Mouse (Mus musculus): Measurements from ENCODE around the gene Ern1. TPM values are rescaled to one million over a fixed set of nuclear protein-coding genes. Genes with fewer than 3 reads are reported as not detected.

The Ern1 gene
- total RNA-seq, 2 experiments from 2014 or later: 54.8 to 63.0 TPM

DNA sequence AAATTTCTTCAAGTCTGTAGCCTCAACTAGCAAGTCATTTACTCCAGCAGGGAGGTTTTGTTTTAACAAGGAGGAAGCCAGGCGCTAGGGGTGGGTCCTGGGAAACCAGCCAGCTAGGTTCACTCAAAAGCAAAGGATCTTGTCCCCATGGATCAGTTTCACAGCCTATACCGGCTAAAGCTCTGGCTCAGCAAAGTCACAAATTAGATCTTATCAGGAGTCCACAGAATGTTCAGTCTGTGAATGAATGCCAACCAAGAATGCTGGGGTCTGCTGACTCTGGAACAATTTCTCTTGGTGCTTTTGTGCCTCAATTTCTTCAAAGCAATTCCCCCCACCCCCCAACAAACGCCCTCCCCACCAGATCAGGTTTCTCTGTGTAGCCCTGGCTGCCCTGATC is 98.0 kb downstream of the Ern1 start:
- no peak for DNase-seq

- DNase-seq: no peak
Observed at GRCm38 (mm10) chr11:106387791-106388216, 99.8 kb downstream of the Ern1 start, which contains the start of gene Icam2. Gene Icam2, minus strand, starts transcription at chr11:106388075.

- DNase-seq: no peak
Observed at GRCm38 (mm10) chr11:106387020-106387419, 100.6 kb downstream of the Ern1 start.

DNA sequence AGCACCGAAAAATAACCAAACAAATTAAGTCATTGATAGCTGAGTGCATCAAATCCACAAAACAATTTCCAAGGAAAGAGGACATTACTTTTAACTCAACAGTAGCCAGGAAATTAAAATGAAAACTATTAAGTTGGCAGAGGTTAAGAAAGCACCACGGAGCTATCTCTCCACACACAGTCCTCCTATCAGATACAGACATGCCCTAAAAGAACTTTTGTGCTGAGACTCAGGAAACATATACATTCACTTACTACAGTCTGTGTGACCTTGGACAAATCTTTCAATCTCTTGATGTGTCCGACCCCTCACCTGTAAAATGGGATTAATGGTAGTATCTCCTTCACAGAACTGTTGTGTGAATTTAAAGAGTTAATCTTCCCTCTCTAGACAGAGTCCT is 101.2 kb downstream of the Ern1 start:
- no peak for DNase-seq

DNA sequence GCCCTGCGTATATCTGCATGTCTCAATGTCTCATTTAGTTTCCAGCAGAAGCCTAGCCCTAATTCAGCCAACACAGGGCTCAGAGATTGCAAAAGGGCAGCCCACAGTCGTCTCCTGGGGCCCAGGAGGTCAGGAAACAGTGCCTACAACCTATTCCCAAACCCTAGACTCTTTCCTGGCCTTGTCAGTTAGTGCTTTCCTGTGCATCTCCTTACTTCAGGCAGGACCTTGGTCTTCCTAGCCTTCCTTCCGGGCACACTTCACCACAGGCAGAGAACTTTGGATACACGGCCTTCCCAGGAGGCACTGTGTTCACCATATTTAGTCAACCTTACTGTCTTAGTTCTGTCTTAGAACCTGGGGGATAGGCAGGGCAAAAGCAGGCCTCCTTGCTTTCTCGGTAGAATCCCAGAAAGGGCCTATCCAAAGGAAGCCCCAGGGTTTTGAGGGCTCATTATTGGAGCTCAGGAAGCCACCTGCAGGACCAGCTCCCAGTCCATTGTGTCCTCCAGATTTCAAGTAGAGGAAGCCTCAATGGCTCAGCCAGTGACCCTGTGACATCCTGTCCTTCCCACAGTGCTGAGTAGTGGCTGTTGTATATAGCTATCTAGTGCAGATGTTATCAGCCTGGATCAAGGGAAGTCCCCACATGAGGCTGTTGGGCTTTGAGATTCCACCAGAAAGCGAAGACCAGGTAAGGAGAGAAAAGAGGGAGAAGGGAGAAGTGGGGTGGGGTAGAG is 104.4 kb downstream of the Ern1 start:
- no peak for DNase-seq

GRCm38 (mm10) chr11:106382424-106382823 is 105.2 kb downstream of the Ern1 start:
- DNase-seq: peak; percentile 37

DNA sequence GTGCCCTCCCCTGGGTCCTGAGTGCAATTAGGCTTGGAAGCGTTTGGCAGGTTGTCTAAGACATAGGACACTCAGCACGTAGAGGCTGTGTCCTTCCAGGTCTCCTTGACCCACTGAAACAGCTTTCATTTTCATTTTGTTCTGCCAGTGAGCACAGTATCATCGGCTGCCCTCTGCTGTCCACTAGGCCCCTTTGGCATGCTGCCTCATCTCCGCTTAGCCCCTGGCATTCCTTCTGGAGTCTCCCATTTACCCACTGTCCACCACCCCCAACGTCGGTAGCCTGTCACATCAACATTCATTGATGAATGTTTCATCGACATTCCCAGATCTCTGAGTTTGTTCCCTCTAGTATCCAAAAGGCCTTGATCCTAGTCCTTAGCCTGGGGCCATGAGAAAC is 105.8 kb downstream of the Ern1 start:
- DNase-seq: peak; percentile 69

DNA sequence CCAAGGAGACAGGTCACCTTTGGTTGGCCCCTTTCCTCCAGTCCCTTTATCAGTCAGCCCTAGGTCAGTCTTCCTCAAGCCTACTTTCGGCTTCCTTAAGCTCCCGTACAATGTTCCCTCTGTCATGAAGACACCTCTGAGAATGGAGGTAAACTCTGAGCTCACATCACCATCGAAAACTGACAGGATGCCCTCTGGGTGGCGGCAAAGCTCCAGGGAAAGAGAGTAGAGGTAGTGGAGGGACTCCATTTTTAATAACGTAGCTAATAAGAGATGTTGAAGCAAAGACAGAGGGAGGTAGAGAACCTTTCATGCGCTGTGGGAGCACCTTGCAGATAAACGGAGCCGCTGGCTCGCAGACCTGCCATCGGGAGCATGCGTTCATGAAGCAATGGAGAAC is 106.6 kb downstream of the Ern1 start:
- DNase-seq: no peak

DNA sequence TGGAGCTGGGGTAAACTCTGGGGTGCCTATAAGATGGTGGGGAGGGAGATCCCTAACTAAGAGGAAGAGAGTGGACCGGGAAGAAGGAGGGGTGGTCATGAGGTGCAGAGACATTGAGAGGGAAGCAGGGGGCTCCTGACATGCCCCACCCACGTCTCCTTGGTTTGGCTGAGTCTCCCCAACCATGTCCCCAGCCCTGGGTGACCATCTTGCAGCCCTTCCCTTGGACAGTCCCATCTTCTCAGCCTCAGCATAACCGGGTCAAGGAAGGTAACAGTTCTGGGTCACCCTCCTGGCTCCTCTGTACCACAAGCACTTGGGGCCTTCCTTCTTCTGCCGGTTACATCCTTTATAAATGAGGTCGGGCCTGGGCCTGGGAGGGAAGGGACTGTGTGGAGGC is 112.7 kb downstream of the Ern1 start:
- no peak for DNase-seq

- DNase-seq: no peak
Observed at GRCm38 (mm10) chr11:106374559-106374958, 113.1 kb downstream of the Ern1 start.

GRCm38 (mm10) chr11:106373998-106374397 is 113.7 kb downstream of the Ern1 start:
- no peak for DNase-seq

- peak; percentile 93 for DNase-seq
Observed at GRCm38 (mm10) chr11:106366316-106366715, 121.3 kb downstream of the Ern1 start.

DNA sequence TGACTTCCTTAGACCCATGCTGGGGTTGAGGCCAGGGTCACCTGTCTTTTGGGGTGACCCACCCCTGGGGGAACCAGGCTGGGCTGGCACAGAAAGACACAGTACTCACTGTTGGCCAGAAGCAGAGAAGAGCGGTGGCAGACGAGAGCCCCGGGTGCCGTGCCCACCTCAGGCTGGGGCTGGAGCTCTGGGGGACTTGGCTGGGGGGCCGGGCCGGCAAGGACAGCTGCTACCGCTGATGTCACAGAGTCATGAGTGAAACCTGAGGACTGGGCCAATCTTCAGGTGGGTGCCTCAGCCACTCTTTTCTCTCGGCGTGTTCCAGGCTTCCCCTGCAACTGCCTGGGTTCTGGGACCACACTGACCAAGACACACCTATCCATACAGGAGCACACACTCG is 122.3 kb downstream of the Ern1 start, which contains the start of gene Prr29:
TSS of gene Prr29 (plus strand) at position 107 of the 400 bp plus-strand sequence.
- no peak for DNase-seq

- DNase-seq: peak; percentile 49
Observed at GRCm38 (mm10) chr11:106364712-106365111, 122.9 kb downstream of the Ern1 start.

DNA sequence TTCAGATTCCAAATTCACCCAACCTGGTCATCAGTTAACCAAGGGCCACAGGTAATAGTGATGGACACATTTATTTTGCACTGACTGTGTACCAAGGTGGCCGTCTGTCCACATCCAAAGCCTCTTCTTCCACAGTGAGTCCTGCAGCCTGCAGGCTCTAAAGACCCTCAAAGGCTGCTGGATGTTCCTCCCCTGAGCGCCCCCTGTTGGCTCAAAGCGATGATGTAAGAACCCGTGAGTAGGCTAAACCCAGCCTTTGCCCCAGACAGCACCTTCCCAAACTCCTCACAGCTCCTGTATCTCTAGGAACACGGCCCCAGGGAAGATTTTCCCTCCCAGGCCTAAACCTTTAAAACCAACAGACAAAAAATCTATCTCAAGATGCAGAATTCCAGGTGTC is 128.3 kb downstream of the Ern1 start:
- no peak for DNase-seq

DNA sequence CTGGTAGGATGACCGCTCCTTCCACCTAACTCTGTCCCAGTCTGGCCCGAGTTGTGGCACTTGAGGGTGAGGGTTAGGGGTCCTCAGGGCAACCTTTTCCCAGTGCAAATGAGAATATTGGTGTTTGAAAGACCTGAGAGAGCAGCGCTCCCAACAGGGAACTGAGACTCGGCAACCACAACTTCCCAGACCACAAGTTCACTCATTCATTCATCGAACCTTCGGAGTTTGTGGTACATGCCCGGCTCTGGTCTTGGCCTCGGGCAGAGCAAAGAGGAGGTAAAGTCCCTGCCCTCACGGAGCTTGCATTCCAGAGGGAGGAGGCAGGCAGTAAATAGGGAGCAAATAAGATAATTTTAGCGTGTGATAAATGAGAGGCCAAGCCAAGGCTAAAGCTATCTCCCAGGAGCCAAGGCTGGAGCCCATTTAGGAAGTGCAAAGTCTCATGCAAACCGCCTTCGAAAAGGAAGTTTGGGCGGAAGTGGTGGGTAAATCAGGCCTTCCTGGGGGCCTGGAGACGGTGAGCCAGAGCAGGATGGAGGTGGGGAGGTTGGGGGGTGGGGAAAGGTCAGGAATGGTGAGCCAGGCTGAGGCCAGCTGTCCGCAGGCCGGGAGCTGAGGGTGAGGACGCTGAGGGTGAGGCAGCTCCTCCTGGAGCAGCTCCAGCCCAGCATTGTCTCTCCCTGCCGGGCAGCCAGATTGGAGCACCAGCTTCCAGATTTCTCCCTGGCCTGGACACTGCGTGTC is 132.1 kb downstream of the Ern1 start:
- DNase-seq: peak; percentile 53

- no peak for DNase-seq
Observed at GRCm38 (mm10) chr11:106354181-106354580, 133.5 kb downstream of the Ern1 start.

DNA sequence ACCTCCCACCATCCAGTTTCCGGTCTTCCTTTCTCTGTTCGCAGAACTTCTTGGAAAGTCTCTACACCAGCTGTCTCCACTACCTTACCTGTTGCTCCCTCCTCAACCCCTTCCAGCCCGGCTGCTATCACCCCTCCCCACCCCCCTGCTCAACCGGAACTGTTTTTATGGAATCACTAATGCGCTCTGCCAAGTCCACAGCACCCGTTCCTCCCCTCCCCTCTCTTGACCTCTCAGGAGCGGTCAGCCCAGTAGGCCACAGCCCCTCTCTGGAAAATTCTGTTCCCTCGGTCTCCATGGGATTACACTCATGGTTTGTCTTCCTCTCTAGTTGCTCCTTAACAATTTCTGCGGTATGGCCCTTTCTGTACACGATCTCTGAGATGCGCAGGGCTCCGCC is 134.5 kb downstream of the Ern1 start, which contains the start of gene Scn4a:
TSS of gene Scn4a (minus strand) at position 101 of the 400 bp plus-strand sequence.
- DNase-seq: no peak

DNA sequence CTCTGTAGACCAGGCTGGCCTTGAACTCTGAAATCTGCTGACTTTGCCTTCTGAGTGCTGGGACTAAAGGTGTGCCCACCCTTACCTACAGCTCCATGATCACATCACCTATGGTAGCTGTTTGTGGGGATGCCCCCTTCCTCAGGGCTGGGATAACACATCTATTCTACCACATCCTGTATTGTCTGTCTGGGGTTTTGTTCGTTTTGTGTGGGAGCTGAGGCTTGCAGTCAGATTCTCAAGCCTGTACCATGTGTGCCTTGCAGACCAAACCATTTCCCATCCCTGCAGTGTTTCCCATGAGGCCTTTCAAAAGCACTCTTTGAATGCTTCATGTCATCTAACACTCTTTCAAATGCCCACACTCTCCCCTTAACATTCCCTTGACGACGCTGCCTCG is 135.7 kb downstream of the Ern1 start:
- no peak for DNase-seq

- no peak for DNase-seq
Observed at GRCm38 (mm10) chr11:106351253-106351652, 136.4 kb downstream of the Ern1 start.

GRCm38 (mm10) chr11:106350853-106351252 is 136.8 kb downstream of the Ern1 start:
- peak; percentile 46 for DNase-seq

- DNase-seq: no peak
Observed at GRCm38 (mm10) chr11:106349772-106350171, 137.9 kb downstream of the Ern1 start.

- no peak for DNase-seq
Observed at GRCm38 (mm10) chr11:106344910-106345309, 142.7 kb downstream of the Ern1 start.

Data from adrenal gland, postnatal 10 days (tissue).